In genomic region chrX:57137627-57138026, GRCm38 (mm10) we compare ENCODE assay signal across 21 mouse cellular contexts. TPM values are rescaled to one million over a fixed set of nuclear protein-coding genes. Genes with fewer than 3 reads are reported as not detected.
A peak's percentile ranks its signal among the peaks of the same experiment; 100 is the strongest.
DNase-seq lines count a peak whose midpoint lies in the region; ATAC-seq lines count a peak whose summit lies in the region.
"Had no signal": no experiment of that assay in that cellular context is flagged by ENCODE, and none has a peak within 500 bp of the region (broad histone marks: within the 10 kb centered on the region; RNA-seq: fewer than 3 reads in every experiment).

No protein-coding gene starts in this region.

- no peak overlapping the region for H3K4me3 ChIP-seq in intestine, embryonic 15.5 days (replicated peaks)
- H3K4me3 ChIP-seq: embryonic facial prominence, embryonic 10.5 days; embryonic facial prominence, embryonic 12.5 days; forebrain, embryonic 13.5 days; forebrain, embryonic 15.5 days had no signal

- H3K27me3 ChIP-seq in intestine, embryonic 15.5 days (replicated peaks) = no peaks in the 10 kb centered on the region
- H3K27me3 ChIP-seq: embryonic facial prominence, embryonic 12.5 days; forebrain, embryonic 13.5 days; forebrain, embryonic 15.5 days had no signal

- H3K27ac ChIP-seq in intestine, embryonic 15.5 days = no peak overlapping the region
- H3K27ac ChIP-seq: embryonic facial prominence, embryonic 10.5 days; embryonic facial prominence, embryonic 12.5 days; forebrain, embryonic 13.5 days; forebrain, embryonic 15.5 days had no signal

- H3K4me2 ChIP-seq in intestine, embryonic 15.5 days (replicated peaks) = no peak overlapping the region
- H3K4me2 ChIP-seq: embryonic facial prominence, embryonic 12.5 days; forebrain, embryonic 13.5 days; forebrain, embryonic 15.5 days had no signal

- H3K9me3 ChIP-seq in intestine, embryonic 15.5 days = no peaks in the 10 kb centered on the region
- H3K9me3 ChIP-seq: embryonic facial prominence, embryonic 10.5 days; embryonic facial prominence, embryonic 12.5 days; forebrain, embryonic 13.5 days; forebrain, embryonic 15.5 days had no signal

- peak; percentile 3 for DNase-seq in CD4-positive, CD25-positive, alpha-beta regulatory T cell, adult 2 months (ENCODE audit: low read depth, low spot score)
- peak; percentile 26 for DNase-seq in induced T-regulatory cell, adult 2 months (ENCODE audit: low read depth)
- DNase-seq in spleen, adult 18-20 months = no peak
- DNase-seq in cerebellum, postnatal 36 days = no peak
- DNase-seq: adrenal gland, adult 8-10 months; adrenal gland, postnatal 14 days; adrenal gland, postnatal 36 days; cerebellum, adult 11-12 months; cerebellum, adult 2 months; cerebellum, adult 9-10 months; cerebellum, postnatal 10 days; cerebellum, postnatal 25 days; forebrain, postnatal 0 days had no signal

- peak; percentile 43 for ATAC-seq in CD4-positive, CD25-positive, alpha-beta regulatory T cell, adult 4 months
- ATAC-seq in intestine, embryonic 15.5 days = no peak
- ATAC-seq: forebrain, embryonic 13.5 days; forebrain, embryonic 15.5 days; forebrain, postnatal 0 days had no signal

- no peaks in the 10 kb centered on the region for H3K36me3 ChIP-seq in intestine, embryonic 15.5 days
- H3K36me3 ChIP-seq: embryonic facial prominence, embryonic 10.5 days; embryonic facial prominence, embryonic 12.5 days; forebrain, embryonic 15.5 days had no signal

- H3K9ac ChIP-seq in intestine, embryonic 15.5 days = no peak overlapping the region
- H3K9ac ChIP-seq: embryonic facial prominence, embryonic 12.5 days; forebrain, embryonic 13.5 days; forebrain, embryonic 15.5 days; forebrain, postnatal 0 days had no signal

- no peaks in the 10 kb centered on the region for H3K4me1 ChIP-seq in intestine, embryonic 15.5 days (replicated peaks)
- H3K4me1 ChIP-seq: embryonic facial prominence, embryonic 10.5 days; embryonic facial prominence, embryonic 12.5 days; forebrain, embryonic 13.5 days; forebrain, embryonic 15.5 days had no signal

RNA-seq across cellular contexts. Expression of gene Vgll1, which starts 49.7 kb away (rescaled TPM):
- polyA plus RNA-seq in CD4-positive, CD25-positive, alpha-beta regulatory T cell, adult 4 months (2017; shearing (Covaris generic)) = not detected
- not detected in 2 replicates for polyA plus RNA-seq in intestine, embryonic 15.5 days (2015; fragmentation: Nextera tagmentation; extraction: Ambion mirVana)
- polyA plus RNA-seq: C2C12; cerebellum, adult 2 months; forebrain, embryonic 11.5 days; forebrain, embryonic 13.5 days; forebrain, embryonic 15.5 days; forebrain, postnatal 0 days had no signal

Comparison
In these comparisons a context has a peak if more than half of its experiments do, and no peak if none do; other contexts are left out.
1. DNase-seq: peak in CD4-positive, CD25-positive, alpha-beta regulatory T cell, adult 2 months (single experiment) and induced T-regulatory cell, adult 2 months (single experiment); none in spleen, adult 18-20 months (0 of 2) and cerebellum, postnatal 36 days (0 of 2).